Mouse (Mus musculus): Measurements from ENCODE around the gene Olfr1215. TPM values are rescaled to one million over a fixed set of nuclear protein-coding genes. Genes with fewer than 3 reads are reported as not detected.
"Not testable (repeated sequence)": the region's sequence is repeated elsewhere in the genome, so short reads cannot be mapped to it uniquely, and the experiment has no call there.

The Olfr1215 gene
- not detected in 2 replicates for polyA plus RNA-seq (2012; rRNA removed)

GRCm38 (mm10) chr2:89006873-89007272 lies at the start of gene Olfr1215:
Gene Olfr1215, minus strand, starts transcription at chr2:89006973.
- TF ChIP-seq POLR2A (IDR thresholded peaks at IDR 0.05; ENCODE audit: borderline replicate concordance, extremely low read depth, low read depth, low read length), result no peak
- TF ChIP-seq CTCF (IDR thresholded peaks at IDR 0.05; ENCODE audit: insufficient read depth, low read length), result no peak
- 44% methylated on average over 2 of the region's 2 CpGs for WGBS

GRCm38 (mm10) chr2:89031965-89032364 lies 25.2 kb upstream of the Olfr1215 start, which contains the start of gene Olfr1217:
Gene Olfr1217, minus strand, starts transcription at chr2:89032065.
- no peak within 1 kb of the TSS for H3K4me3 ChIP-seq (replicated peaks; ENCODE audit: extremely low read depth, low read depth, low read length)
- no peak for DNase-seq
- TF ChIP-seq CTCF (IDR thresholded peaks at IDR 0.05; ENCODE audit: insufficient read depth, low read length) (no peak), POLR2A (IDR thresholded peaks at IDR 0.05; ENCODE audit: borderline replicate concordance, extremely low read depth, low read depth, low read length) (no peak)
- 52% methylated on average over 2 of the region's 2 CpGs for WGBS
- no peaks in the 10 kb centered on the region for H3K4me1 ChIP-seq (ENCODE audit: control insufficient read depth, insufficient read depth, low read length)

More at GRCm38 (mm10) chr2:89006873-89007272, at the start of gene Olfr1215:
- H3K4me3 ChIP-seq (replicated peaks; ENCODE audit: extremely low read depth, low read depth, low read length), result no peak within 1 kb of the TSS
- no peak for DNase-seq
- no peaks in the 10 kb centered on the region for H3K4me1 ChIP-seq (ENCODE audit: control insufficient read depth, insufficient read depth, low read length)

DNA sequence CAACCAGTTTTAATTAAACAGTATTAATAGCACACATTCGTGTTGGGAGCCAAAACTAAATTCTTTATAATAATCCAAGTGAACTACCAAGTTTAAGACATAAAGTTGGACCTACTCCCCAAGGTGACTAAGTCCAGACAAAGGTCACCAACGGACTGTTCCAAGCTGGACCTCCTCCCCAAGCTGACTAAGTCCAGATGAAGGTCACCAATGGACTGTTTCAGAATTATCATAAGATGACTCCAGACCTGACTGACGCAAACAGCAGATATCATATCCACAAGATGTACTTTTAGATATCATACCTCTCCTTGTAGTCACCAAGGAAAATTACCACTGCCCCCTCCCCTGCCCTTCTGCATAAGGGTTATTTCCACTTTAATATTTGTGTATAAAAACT lies 14.7 kb upstream of the Olfr1215 start:
- 58% methylated on average over 3 of the region's 3 CpGs for WGBS
- not testable (repeated sequence) for H3K4me3 ChIP-seq (replicated peaks; ENCODE audit: extremely low read depth, low read depth, low read length)

GRCm38 (mm10) chr2:89018240-89018639 lies 11.5 kb upstream of the Olfr1215 start, which contains the start of gene Olfr1216:
Gene Olfr1216, minus strand, starts transcription at chr2:89018340.
- H3K4me1 ChIP-seq (ENCODE audit: control insufficient read depth, insufficient read depth, low read length), result no peaks in the 10 kb centered on the region
- DNase-seq, result no peak
- TF ChIP-seq POLR2A (IDR thresholded peaks at IDR 0.05; ENCODE audit: borderline replicate concordance, extremely low read depth, low read depth, low read length), result no peak
- no peak for TF ChIP-seq CTCF (IDR thresholded peaks at IDR 0.05; ENCODE audit: insufficient read depth, low read length)
- no peak within 1 kb of the TSS for H3K4me3 ChIP-seq (replicated peaks; ENCODE audit: extremely low read depth, low read depth, low read length)
- WGBS, result 61% methylated on average over 1 of the region's 1 CpGs

More for the DNA sequence above, 14.7 kb upstream of the Olfr1215 start:
- not testable (repeated sequence) for DNase-seq; H3K4me1 ChIP-seq (ENCODE audit: control insufficient read depth, insufficient read depth, low read length)

GRCm38 (mm10) chr2:88992553-88992952 lies 14.2 kb downstream of the Olfr1215 start, which contains the start of gene Olfr1214:
Gene Olfr1214, minus strand, starts transcription at chr2:88992653.
- H3K4me3 ChIP-seq (replicated peaks; ENCODE audit: extremely low read depth, low read depth, low read length), result no peak within 1 kb of the TSS
- no peak for DNase-seq
- TF ChIP-seq POLR2A (IDR thresholded peaks at IDR 0.05; ENCODE audit: borderline replicate concordance, extremely low read depth, low read depth, low read length) (no peak), CTCF (IDR thresholded peaks at IDR 0.05; ENCODE audit: insufficient read depth, low read length) (no peak)
- 79% methylated on average over 1 of the region's 1 CpGs for WGBS
- H3K4me1 ChIP-seq (ENCODE audit: control insufficient read depth, insufficient read depth, low read length), result no peaks in the 10 kb centered on the region

DNA sequence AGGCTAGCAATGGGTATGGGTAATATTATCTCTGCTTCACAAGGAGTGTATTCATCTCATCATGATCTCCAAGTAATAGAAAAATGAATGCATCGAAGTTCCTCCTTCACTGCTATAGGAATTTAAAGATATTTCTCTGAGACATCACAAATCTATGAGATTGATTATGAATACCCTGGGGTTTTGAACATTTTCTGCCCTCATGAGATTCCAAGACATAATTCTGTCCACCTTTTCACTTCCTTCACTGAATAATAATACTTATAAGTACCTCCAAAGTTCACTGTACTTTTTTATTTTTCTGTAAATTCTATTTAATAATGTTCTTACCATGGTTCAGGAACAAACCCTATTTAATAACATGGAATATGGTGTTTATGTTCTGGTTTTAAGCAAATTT lies 26.6 kb downstream of the Olfr1215 start, which contains the start of gene Gm13762:
Gene Gm13762, minus strand, starts transcription at position 101 of the 400 bp plus-strand sequence.
- H3K4me1 ChIP-seq (ENCODE audit: control insufficient read depth, insufficient read depth, low read length), result no peaks in the 10 kb centered on the region
- H3K4me3 ChIP-seq (replicated peaks; ENCODE audit: extremely low read depth, low read depth, low read length), result no peak within 1 kb of the TSS
- DNase-seq, result no peak
- no peak for TF ChIP-seq CTCF (IDR thresholded peaks at IDR 0.05; ENCODE audit: insufficient read depth, low read length)
- TF ChIP-seq POLR2A (IDR thresholded peaks at IDR 0.05; ENCODE audit: borderline replicate concordance, extremely low read depth, low read depth, low read length), result no peak
- 67% methylated on average over 1 of the region's 1 CpGs for WGBS

DNA sequence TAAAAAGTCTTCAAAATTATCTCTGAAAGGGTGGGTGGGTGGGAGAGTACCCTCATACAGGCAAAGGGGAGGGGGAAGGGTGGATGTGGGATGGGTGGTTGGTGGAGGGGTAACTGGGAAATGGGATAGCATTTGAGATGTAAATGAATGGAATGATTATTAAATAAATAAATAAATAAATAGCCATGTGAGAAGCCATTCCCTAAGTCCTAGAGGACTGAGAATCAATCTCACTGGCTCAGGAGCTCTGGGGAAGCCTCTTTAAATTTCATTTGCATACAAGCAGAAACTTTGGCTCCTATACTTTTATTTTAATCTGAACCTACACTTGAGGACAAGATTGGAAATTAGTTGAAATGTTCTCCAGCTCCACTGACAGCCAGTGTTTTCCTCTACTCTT lies 53.1 kb downstream of the Olfr1215 start, which contains the start of gene Olfr1212:
Gene Olfr1212, plus strand, starts transcription at position 301 of the 400 bp plus-strand sequence.
- no peak for TF ChIP-seq POLR2A (IDR thresholded peaks at IDR 0.05; ENCODE audit: borderline replicate concordance, extremely low read depth, low read depth, low read length)
- no peak for TF ChIP-seq CTCF (IDR thresholded peaks at IDR 0.05; ENCODE audit: insufficient read depth, low read length)
- no peaks in the 10 kb centered on the region for H3K4me1 ChIP-seq (ENCODE audit: control insufficient read depth, insufficient read depth, low read length)
- DNase-seq, result no peak
- H3K4me3 ChIP-seq (replicated peaks; ENCODE audit: extremely low read depth, low read depth, low read length), result no peak within 1 kb of the TSS

Other genes with a start within 250 kb of the Olfr1215 start
- not detected in 2 replicates for gene Olfr1199, start 246.5 kb downstream of the Olfr1215 start, polyA plus RNA-seq (2012; rRNA removed)
- not detected in 2 replicates for gene Olfr1200, start 236.5 kb downstream of the Olfr1215 start, polyA plus RNA-seq (2012; rRNA removed)
- not detected in 2 replicates for gene Olfr1201, start 213.9 kb downstream of the Olfr1215 start, polyA plus RNA-seq (2012; rRNA removed)
- not detected in 2 replicates for gene Olfr1202, start 192.5 kb downstream of the Olfr1215 start, polyA plus RNA-seq (2012; rRNA removed)
- not detected in 2 replicates for gene Olfr1205, start 177.2 kb downstream of the Olfr1215 start, polyA plus RNA-seq (2012; rRNA removed)
- not detected in 2 replicates for gene Olfr1204, start 157.7 kb downstream of the Olfr1215 start, polyA plus RNA-seq (2012; rRNA removed)
- gene Olfr1206, start 143.7 kb downstream of the Olfr1215 start, polyA plus RNA-seq (2012; rRNA removed), result not detected in 2 replicates
- gene Olfr1208, start 104.7 kb downstream of the Olfr1215 start, polyA plus RNA-seq (2012; rRNA removed), result not detected in 2 replicates
- not detected in 2 replicates for gene Olfr1209, start 91.8 kb downstream of the Olfr1215 start, polyA plus RNA-seq (2012; rRNA removed)
- not detected in 2 replicates for gene Olfr1211, start 68.9 kb downstream of the Olfr1215 start, polyA plus RNA-seq (2012; rRNA removed)
- not detected in 2 replicates for gene Olfr1212, start 53.0 kb downstream of the Olfr1215 start, polyA plus RNA-seq (2012; rRNA removed)
- gene Gm13762, start 26.7 kb downstream of the Olfr1215 start, polyA plus RNA-seq (2012; rRNA removed), result not detected in 2 replicates
- gene Olfr1214, start 14.3 kb downstream of the Olfr1215 start, polyA plus RNA-seq (2012; rRNA removed), result not detected in 2 replicates
- not detected in 2 replicates for gene Olfr1216, start 11.4 kb upstream of the Olfr1215 start, polyA plus RNA-seq (2012; rRNA removed)
- not detected in 2 replicates for gene Olfr1217, start 25.1 kb upstream of the Olfr1215 start, polyA plus RNA-seq (2012; rRNA removed)
- gene Olfr1218, start 54.2 kb upstream of the Olfr1215 start, polyA plus RNA-seq (2012; rRNA removed), result not detected in 2 replicates
- gene Olfr1219, start 76.5 kb upstream of the Olfr1215 start, polyA plus RNA-seq (2012; rRNA removed), result not detected in 2 replicates
- not detected in 2 replicates for gene Olfr1220, start 99.9 kb upstream of the Olfr1215 start, polyA plus RNA-seq (2012; rRNA removed)
- gene Olfr1221, start 110.3 kb upstream of the Olfr1215 start, polyA plus RNA-seq (2012; rRNA removed), result not detected in 2 replicates
- gene Olfr1222, start 126.1 kb upstream of the Olfr1215 start, polyA plus RNA-seq (2012; rRNA removed), result not detected in 2 replicates
- gene Olfr1223, start 144.6 kb upstream of the Olfr1215 start, polyA plus RNA-seq (2012; rRNA removed), result not detected in 2 replicates
- not detected in 2 replicates for gene Olfr1224-ps1, start 157.1 kb upstream of the Olfr1215 start, polyA plus RNA-seq (2012; rRNA removed)
- not detected in 2 replicates for gene Olfr1225, start 167.7 kb upstream of the Olfr1215 start, polyA plus RNA-seq (2012; rRNA removed)
- gene Olfr1226, start 193.1 kb upstream of the Olfr1215 start, polyA plus RNA-seq (2012; rRNA removed), result not detected in 2 replicates
- gene Olfr1228, start 247.1 kb upstream of the Olfr1215 start, polyA plus RNA-seq (2012; rRNA removed), result not detected in 2 replicates